Mouse (Mus musculus) kidney, embryonic 14.5 days (tissue): Measurements from ENCODE around the gene Rnf114. TPM values are rescaled to one million over a fixed set of nuclear protein-coding genes. Genes with fewer than 3 reads are reported as not detected.

ENCODE experiments used
- ATAC-seq: fragments of 200-750 bp; cut with Nextera tagmentation; 2 replicates; pipeline ENCODE4 v1.8.0; 2017; ENCODE audit warnings: moderate number of reproducible peaks, mild to moderate bottlenecking, moderate TSS enrichment, moderate library complexity; ENCODE audit not compliant: low FRiP score, low TSS enrichment
- H3K27ac ChIP-seq: fragments of 300-500 bp; sonication (generic); 2 replicates; pipeline ENCODE4 v1.5.1; 2014; ENCODE audit warnings: low read depth, mild to moderate bottlenecking, low read length, moderate library complexity, mixed read lengths
- H3K27me3 ChIP-seq: fragments of 300-500 bp; sonication (generic); 2 replicates; pipeline ENCODE4 v1.6.1; 2014; ENCODE audit warnings: mild to moderate bottlenecking, low read length; ENCODE audit not compliant: control insufficient read depth, insufficient read depth
- H3K36me3 ChIP-seq: fragments of 300-500 bp; sonication (generic); 2 replicates; pipeline ENCODE4 v1.6.1; 2014; ENCODE audit warnings: low read length, mixed read lengths; ENCODE audit not compliant: control insufficient read depth, insufficient read depth
- H3K4me1 ChIP-seq: fragments of 300-500 bp; sonication (generic); 2 replicates; pipeline ENCODE4 v1.6.1; 2014; ENCODE audit warnings: low read length, mixed read lengths; ENCODE audit not compliant: control insufficient read depth, insufficient read depth
- H3K4me2 ChIP-seq: fragments of 300-500 bp; sonication (generic); replicated peaks from 2 replicates; pipeline ENCODE4 v1.6.1; 2014; ENCODE audit warnings: low read depth, mild to moderate bottlenecking, low read length
- H3K4me3 ChIP-seq: fragments of 300-500 bp; sonication (generic); 2 replicates; pipeline ENCODE4 v1.5.1; 2014; ENCODE audit warnings: mild to moderate bottlenecking, low read length
- H3K9ac ChIP-seq: fragments of 300-500 bp; sonication (generic); 2 replicates; pipeline ENCODE4 v1.6.1; 2014; ENCODE audit warnings: low read depth, mild to moderate bottlenecking, low read length, moderate library complexity
- H3K9me3 ChIP-seq: fragments of 300-500 bp; sonication (generic); 2 replicates; pipeline ENCODE4 v1.6.1; 2016; ENCODE audit warnings: low read length; ENCODE audit not compliant: control insufficient read depth
- WGBS: fragments of 180-500 bp; shearing (Covaris S2); extraction: QIAGEN DNeasy Blood & Tissue Kit; methylation state at CpG from one replicate; pipeline ENCODE4 v1.1.7; 2014; 5-methylcytosine and 5-hydroxymethylcytosine counted together
- polyA plus RNA-seq: library from polyadenylated mRNA; unstranded; fragments of >200 nt; fragmentation: Nextera tagmentation; extraction: Ambion mirVana; gene quantifications from 2 replicates; pipeline ENCODE4 v1.2.1, GENCODE M21; 2014

Gene Rnf114
- polyA plus RNA-seq, 1 experiment from 2014 or later = 98.3 TPM

DNA sequence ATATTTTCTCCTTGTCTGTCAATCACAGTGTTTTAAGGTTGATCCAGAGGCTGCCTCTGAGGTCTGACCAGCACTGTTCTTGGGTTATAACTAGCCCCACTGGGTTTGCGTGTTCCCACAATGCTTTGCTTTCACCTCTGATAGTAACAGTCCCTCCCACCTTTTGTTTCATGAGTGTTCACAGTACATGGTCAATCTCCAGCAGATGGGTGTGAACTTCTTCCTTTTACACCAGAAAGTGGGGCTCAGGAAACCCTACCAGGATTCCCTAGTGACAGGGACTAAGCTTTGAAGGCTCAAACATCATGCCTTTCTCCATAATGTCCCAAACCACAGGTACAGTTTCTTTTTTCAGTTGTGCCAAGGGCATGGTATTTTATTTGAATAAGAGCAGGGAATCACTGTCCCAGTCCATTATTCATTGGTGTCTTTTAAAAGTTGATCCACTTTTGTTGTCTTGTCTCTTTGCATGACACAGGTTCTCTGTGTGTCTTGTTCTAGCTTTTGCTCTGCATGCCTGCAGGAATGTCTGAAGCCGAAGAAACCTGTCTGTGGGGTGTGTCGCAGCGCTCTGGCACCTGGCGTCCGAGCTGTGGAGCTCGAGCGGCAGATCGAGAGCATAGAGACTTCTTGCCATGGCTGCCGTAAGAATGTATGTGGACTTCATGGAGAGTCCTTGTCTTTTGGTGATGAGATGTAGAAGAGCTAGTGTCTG lies 14.3 kb downstream of the Rnf114 start:
- H3K4me1 ChIP-seq = peaks cover 22% of the 10 kb centered on the region
- H3K36me3 ChIP-seq = peaks cover 58% of the 10 kb centered on the region
- H3K9ac ChIP-seq = no peak overlapping the region
- H3K4me2 ChIP-seq = no peak overlapping the region
- H3K9me3 ChIP-seq = no peaks in the 10 kb centered on the region
- no peak overlapping the region for H3K4me3 ChIP-seq
- no peak for ATAC-seq
- no peak overlapping the region for H3K27ac ChIP-seq
- 93% methylated on average over 10 of the region's 10 CpGs for WGBS
- no peaks in the 10 kb centered on the region for H3K27me3 ChIP-seq

DNA sequence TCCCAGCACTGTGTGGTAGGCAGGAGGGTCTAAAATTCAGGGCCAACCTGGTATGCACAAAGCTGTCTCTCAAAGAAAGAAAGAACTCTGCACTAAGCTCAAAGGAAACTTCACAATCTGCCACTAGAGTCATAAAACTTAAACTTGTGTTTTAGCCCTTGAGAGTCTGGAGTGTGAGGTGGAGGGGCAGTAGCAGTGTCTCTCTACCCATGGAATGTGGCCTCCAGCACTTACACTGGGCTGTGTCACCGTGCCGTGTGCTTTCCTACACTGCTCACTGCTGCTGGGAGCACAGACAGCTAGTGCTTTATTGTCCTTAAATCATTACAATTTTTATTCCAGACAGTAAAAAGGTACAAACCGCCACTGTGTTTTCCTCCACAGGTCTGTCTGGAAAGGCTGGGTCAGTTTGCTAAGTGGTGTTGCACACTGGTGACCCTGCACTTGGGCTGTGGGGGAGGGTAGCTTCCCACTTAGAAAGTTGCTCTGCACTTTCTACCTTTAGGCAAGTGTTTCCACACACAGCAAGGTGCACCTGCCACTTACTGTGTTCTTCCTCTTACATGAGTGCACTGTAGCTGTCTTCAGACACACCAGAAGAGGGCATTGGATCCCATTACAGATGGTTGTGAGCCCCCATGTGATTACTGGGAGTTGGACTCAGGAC lies 15.4 kb downstream of the Rnf114 start:
- no peak overlapping the region for H3K27ac ChIP-seq
- ATAC-seq = no peak
- no peak overlapping the region for H3K4me3 ChIP-seq
- H3K9me3 ChIP-seq = no peaks in the 10 kb centered on the region
- no peak overlapping the region for H3K4me2 ChIP-seq
- 88% methylated on average over 3 of the region's 3 CpGs for WGBS
- H3K9ac ChIP-seq = no peak overlapping the region
- H3K4me1 ChIP-seq = peaks cover 20% of the 10 kb centered on the region
- no peaks in the 10 kb centered on the region for H3K27me3 ChIP-seq
- H3K36me3 ChIP-seq = peaks cover 70% of the 10 kb centered on the region

DNA sequence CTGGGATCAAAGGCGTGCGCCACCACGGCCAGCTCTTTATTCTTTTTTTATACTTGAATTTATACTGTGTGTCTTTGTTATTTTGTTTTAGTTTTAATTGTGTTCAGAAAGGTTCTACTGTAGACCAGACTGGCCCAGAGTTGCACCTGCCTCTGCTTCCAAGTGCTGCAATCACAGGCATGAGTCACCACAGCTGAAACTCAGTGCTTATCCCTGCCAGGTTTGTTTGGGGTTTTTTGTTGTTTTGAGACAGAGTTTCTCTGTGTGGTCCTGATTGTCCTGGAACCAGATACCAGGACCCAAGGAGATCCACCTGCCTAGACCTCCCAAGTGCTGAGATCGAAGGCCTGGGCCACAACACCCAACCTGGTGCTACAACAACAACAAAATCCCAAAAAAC lies 16.1 kb downstream of the Rnf114 start:
- no peaks in the 10 kb centered on the region for H3K27me3 ChIP-seq
- H3K9me3 ChIP-seq = no peaks in the 10 kb centered on the region
- H3K9ac ChIP-seq = no peak overlapping the region
- H3K36me3 ChIP-seq = peaks cover 77% of the 10 kb centered on the region
- H3K4me3 ChIP-seq = no peak overlapping the region
- WGBS = 92% methylated on average over 4 of the region's 4 CpGs
- H3K4me1 ChIP-seq = peaks cover 18% of the 10 kb centered on the region
- H3K27ac ChIP-seq = no peak overlapping the region
- ATAC-seq = no peak
- H3K4me2 ChIP-seq = no peak overlapping the region

DNA sequence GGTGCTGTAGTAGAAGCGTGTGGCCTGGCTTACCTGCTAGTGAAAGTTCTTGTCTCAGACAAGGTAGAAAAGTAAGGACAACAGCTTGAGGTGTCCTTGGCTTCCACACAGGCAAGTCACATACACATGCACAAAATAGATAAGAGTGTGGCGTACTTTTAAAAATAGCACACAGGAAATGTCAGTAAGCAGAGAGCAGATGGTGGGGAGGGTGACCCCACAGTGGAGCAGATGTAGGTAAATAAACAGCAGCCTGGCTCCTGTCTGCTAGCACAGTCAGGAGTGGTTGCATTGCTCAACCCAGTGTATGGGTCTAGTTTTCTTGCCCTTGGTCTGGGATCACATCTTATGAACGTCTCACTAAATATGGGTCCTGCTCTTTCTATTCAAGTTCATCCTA lies 18.0 kb downstream of the Rnf114 start:
- peaks cover 92% of the 10 kb centered on the region for H3K36me3 ChIP-seq
- 85% methylated on average over 3 of the region's 3 CpGs for WGBS
- H3K9me3 ChIP-seq = no peaks in the 10 kb centered on the region
- no peak overlapping the region for H3K4me2 ChIP-seq
- H3K27ac ChIP-seq = no peak overlapping the region
- no peak overlapping the region for H3K9ac ChIP-seq
- peaks cover 4% of the 10 kb centered on the region; the same call in 1 of the 2 replicates for H3K4me1 ChIP-seq
- no peak overlapping the region for H3K4me3 ChIP-seq
- ATAC-seq = no peak
- no peaks in the 10 kb centered on the region for H3K27me3 ChIP-seq

DNA sequence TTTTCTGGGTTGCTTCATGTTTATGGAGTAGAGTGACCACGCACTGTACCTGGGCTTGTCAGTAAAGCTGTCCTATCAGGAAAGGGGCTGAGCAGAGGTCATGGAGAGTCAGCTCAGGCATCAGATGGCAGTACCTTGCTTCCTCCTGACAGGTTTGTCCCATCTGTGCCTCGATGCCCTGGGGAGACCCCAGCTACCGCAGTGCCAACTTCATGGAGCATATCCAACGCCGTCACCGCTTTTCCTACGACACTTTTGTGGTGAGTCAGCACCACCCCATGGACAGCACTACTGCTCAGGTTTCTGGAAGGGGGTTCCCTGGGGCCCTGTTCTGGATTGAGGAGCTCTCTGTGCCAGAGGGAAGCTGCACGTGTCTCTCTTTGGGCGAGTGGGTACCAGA lies 19.9 kb downstream of the Rnf114 start:
- peaks cover 94% of the 10 kb centered on the region for H3K36me3 ChIP-seq
- H3K4me2 ChIP-seq = no peak overlapping the region
- H3K27ac ChIP-seq = no peak overlapping the region
- no peak overlapping the region for H3K4me3 ChIP-seq
- H3K4me1 ChIP-seq = no peaks in the 10 kb centered on the region
- no peak for ATAC-seq
- H3K27me3 ChIP-seq = no peaks in the 10 kb centered on the region
- no peak overlapping the region for H3K9ac ChIP-seq
- WGBS = 96% methylated on average over 9 of the region's 9 CpGs
- no peaks in the 10 kb centered on the region for H3K9me3 ChIP-seq

DNA sequence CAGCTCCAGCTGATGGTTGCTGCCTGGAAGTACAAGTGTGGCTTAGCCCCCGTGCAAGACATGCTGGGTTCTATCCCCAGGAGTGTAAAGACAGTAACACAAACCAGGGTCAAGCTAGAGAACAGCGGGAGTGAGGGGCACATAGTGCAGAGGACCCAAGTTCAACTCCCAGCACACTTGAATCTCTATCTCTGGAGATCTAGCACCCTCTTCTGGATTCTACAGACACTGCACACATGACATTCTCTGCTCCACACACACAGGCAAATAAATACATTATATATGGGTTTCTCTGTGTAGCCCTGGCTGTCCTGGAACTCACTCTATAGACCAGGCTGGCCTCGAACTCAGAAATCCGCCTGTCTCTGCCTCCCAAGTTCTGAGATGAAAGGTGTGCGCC lies 20.5 kb downstream of the Rnf114 start:
- Histone ChIP-seq H3K4me2 (no peak overlapping the region), H3K36me3 (peaks cover 94% of the 10 kb centered on the region), H3K27ac (no peak overlapping the region), H3K4me3 (no peak overlapping the region), H3K9ac (no peak overlapping the region), H3K27me3 (no peaks in the 10 kb centered on the region), H3K4me1 (no peaks in the 10 kb centered on the region), H3K9me3 (no peaks in the 10 kb centered on the region)
- no peak for ATAC-seq
- WGBS = 94% methylated on average over 5 of the region's 5 CpGs

DNA sequence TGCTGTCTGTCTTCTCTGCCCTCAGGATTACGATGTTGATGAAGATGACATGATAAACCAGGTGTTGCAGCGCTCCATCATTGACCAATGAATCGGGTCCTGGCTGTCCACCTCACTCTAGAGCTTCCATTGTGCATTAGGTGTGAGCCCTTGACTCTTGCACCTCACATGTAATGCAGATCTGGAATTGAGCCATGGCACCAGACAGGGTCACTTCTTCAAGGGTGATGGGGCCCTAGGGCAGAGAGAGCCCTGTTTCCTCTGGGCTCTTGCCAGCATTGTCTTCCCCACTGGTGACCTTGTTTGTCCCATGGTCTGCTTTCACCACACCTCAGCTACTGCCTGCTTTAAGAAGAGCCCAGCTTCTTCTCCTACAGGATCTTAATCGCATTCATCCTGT lies 22.2 kb downstream of the Rnf114 start:
- no peaks in the 10 kb centered on the region for H3K9me3 ChIP-seq
- ATAC-seq = no peak
- no peaks in the 10 kb centered on the region for H3K4me1 ChIP-seq
- 90% methylated on average over 4 of the region's 4 CpGs for WGBS
- peaks cover 86% of the 10 kb centered on the region for H3K36me3 ChIP-seq
- H3K4me3 ChIP-seq = no peak overlapping the region
- H3K27ac ChIP-seq = no peak overlapping the region
- no peak overlapping the region for H3K4me2 ChIP-seq
- no peaks in the 10 kb centered on the region for H3K27me3 ChIP-seq
- no peak overlapping the region for H3K9ac ChIP-seq

DNA sequence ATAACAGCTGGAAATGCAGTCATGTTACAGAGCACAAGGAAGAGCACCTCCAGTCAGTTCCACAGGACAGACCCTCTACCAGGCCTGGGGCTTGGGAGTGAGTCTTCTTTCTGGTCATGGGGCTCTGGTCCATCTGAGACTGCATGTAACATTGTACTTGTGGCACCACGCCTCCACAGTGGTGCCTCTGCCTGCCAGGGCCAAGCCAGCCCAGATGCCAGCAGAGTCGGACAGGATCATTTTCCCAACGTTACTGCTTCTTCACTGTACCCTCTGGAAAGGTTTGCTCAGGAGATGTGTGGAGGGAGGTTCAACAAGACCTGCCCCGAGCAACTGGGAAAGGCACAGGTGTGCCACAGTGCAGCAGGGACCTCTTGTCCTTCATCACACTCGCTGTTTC lies 23.2 kb downstream of the Rnf114 start:
- no peaks in the 10 kb centered on the region for H3K9me3 ChIP-seq
- no peak overlapping the region for H3K4me2 ChIP-seq
- H3K4me1 ChIP-seq = no peaks in the 10 kb centered on the region
- H3K27me3 ChIP-seq = no peaks in the 10 kb centered on the region
- H3K27ac ChIP-seq = no peak overlapping the region
- WGBS = 89% methylated on average over 5 of the region's 5 CpGs
- no peak overlapping the region for H3K9ac ChIP-seq
- peaks cover 78% of the 10 kb centered on the region for H3K36me3 ChIP-seq
- H3K4me3 ChIP-seq = no peak overlapping the region
- no peak for ATAC-seq

DNA sequence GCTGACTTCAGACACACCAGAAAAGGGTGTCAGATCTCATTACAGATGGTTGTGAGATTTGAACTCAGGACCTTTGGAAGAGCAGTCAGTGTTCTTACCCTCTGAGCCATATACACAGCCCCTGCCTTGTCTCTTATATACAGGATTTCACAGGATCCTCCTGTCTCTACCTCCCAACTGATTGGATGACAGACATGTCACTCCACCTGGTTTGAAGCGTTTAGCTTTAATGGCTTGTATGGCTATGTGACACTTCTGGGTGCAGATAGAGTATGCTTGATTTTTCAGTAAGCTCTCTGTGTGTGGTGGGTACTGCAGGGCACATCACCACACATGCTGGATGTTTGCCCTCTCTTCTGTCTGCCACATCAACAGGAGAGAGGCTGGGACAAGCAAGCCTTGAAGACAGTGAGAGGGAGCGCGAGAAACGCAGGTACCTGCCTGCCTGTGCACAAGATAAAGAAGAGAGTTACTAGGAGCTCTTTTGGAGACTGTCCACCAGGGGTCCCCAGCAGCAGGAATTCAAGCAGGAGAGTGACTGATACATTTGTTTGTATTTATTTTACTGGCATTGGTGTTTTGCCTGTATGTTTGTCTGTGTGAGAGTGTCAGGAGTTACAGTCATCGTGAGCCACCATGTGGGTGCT lies 27.3 kb downstream of the Rnf114 start:
- no peaks in the 10 kb centered on the region for H3K27me3 ChIP-seq
- no peak overlapping the region for H3K4me3 ChIP-seq
- WGBS = 88% methylated on average over 5 of the region's 5 CpGs
- H3K9me3 ChIP-seq = no peaks in the 10 kb centered on the region
- H3K4me2 ChIP-seq = no peak overlapping the region
- H3K9ac ChIP-seq = no peak overlapping the region
- no peak for ATAC-seq
- no peak overlapping the region for H3K27ac ChIP-seq
- peaks cover 38% of the 10 kb centered on the region for H3K36me3 ChIP-seq
- no peaks in the 10 kb centered on the region for H3K4me1 ChIP-seq
